Mouse (Mus musculus) intestine, postnatal 0 days (tissue): ENCODE measurements at regions not wholly inside any gene's neighbourhood (a gene's known extent, or its start where the extent isn't known, plus 50 kb on each side); places are given as distances from the start of the nearest gene placed in this dataset.

Experiments
- ATAC-seq: fragments of 200-750 bp; cut with Nextera tagmentation; 2 replicates; pipeline ENCODE4 v1.8.0; 2017; ENCODE audit warnings: mild to moderate bottlenecking, moderate TSS enrichment, moderate library complexity
- H3K27ac ChIP-seq: fragments of 300-500 bp; sonication (generic); 2 replicates; pipeline ENCODE4 v1.5.1; 2014; ENCODE audit warnings: mild to moderate bottlenecking, low read depth, low read length, moderate library complexity
- H3K27me3 ChIP-seq: fragments of 300-500 bp; sonication (generic); replicated peaks from 2 replicates; pipeline ENCODE4 v1.6.1; 2014; ENCODE audit warnings: low read length, mixed read lengths; ENCODE audit not compliant: control insufficient read depth, insufficient read depth
- H3K36me3 ChIP-seq: fragments of 300-500 bp; sonication (generic); 2 replicates; pipeline ENCODE4 v1.6.1; 2014; ENCODE audit warnings: mild to moderate bottlenecking, moderate library complexity; ENCODE audit not compliant: control insufficient read depth, insufficient read depth
- H3K4me1 ChIP-seq: fragments of 300-500 bp; sonication (generic); replicated peaks from 2 replicates; pipeline ENCODE4 v1.6.1; 2014; ENCODE audit warnings: antibody characterized with exemption, low read length, mixed read lengths; ENCODE audit not compliant: control insufficient read depth, insufficient read depth
- H3K4me2 ChIP-seq: fragments of 300-500 bp; sonication (generic); replicated peaks from 2 replicates; pipeline ENCODE4 v1.6.1; 2014; ENCODE audit warnings: low read depth, mild to moderate bottlenecking, moderate library complexity
- H3K4me3 ChIP-seq: fragments of 300-500 bp; sonication (generic); 2 replicates; pipeline ENCODE4 v1.5.1; 2014; ENCODE audit warnings: low read depth, low read length
- H3K9ac ChIP-seq: fragments of 300-500 bp; sonication (generic); 2 replicates; pipeline ENCODE4 v1.6.1; 2014; ENCODE audit warnings: mild to moderate bottlenecking, low read depth, low read length
- H3K9me3 ChIP-seq: fragments of 300-500 bp; sonication (generic); 2 replicates; pipeline ENCODE4 v1.6.1; 2016; ENCODE audit warnings: mixed run types; ENCODE audit not compliant: control insufficient read depth
- CTCF ChIP-seq: sonication (generic); IDR thresholded peaks from 2 replicates; pipeline ENCODE4 v1.5.1; 2016; ENCODE audit warnings: low read depth, mild to moderate bottlenecking, control low read depth, antibody characterized with exemption, moderate library complexity
- whole genome bisulfite sequencing: fragments of 180-500 bp; shearing (Covaris S2); extraction: QIAGEN DNeasy Blood & Tissue Kit; methylation state at CpG from one replicate; pipeline ENCODE4 v1.1.7; 2014; 5-methylcytosine and 5-hydroxymethylcytosine counted together

GRCm38 (mm10) chrX:140212644-140213361 is 129.3 kb upstream of the Frmpd3 start:
- H3K27me3 ChIP-seq, result no peaks in the 10 kb centered on the region
- ATAC-seq, result no peak
- 52% methylated on average over 3 of the region's 3 CpGs for WGBS
- H3K36me3 ChIP-seq, result no peaks in the 10 kb centered on the region
- TF ChIP-seq CTCF, result no peak
- no peaks in the 10 kb centered on the region for H3K4me1 ChIP-seq
- no peak overlapping the region for H3K4me2 ChIP-seq
- H3K4me3 ChIP-seq, result no peak overlapping the region
- H3K9ac ChIP-seq, result no peak overlapping the region
- no peak overlapping the region for H3K27ac ChIP-seq
- no peaks in the 10 kb centered on the region for H3K9me3 ChIP-seq

- no peak for ATAC-seq
- WGBS, result 64% methylated on average over 4 of the region's 4 CpGs
- TF ChIP-seq CTCF, result no peak
Observed at GRCm38 (mm10) chrX:140214198-140214849, 127.7 kb upstream of the Frmpd3 start.

GRCm38 (mm10) chrX:140255790-140256189 is 86.3 kb upstream of the Frmpd3 start:
- 76% methylated on average over 4 of the region's 4 CpGs for WGBS
- peak; percentile 50 for TF ChIP-seq CTCF
- ATAC-seq, result no peak

More at GRCm38 (mm10) chrX:140214198-140214849, 127.7 kb upstream of the Frmpd3 start:
- no peak overlapping the region for H3K27ac ChIP-seq
- H3K4me3 ChIP-seq, result no peak overlapping the region
- no peaks in the 10 kb centered on the region for H3K4me1 ChIP-seq
- no peaks in the 10 kb centered on the region for H3K36me3 ChIP-seq
- no peak overlapping the region for H3K9ac ChIP-seq
- H3K27me3 ChIP-seq, result no peaks in the 10 kb centered on the region
- no peaks in the 10 kb centered on the region for H3K9me3 ChIP-seq
- no peak overlapping the region for H3K4me2 ChIP-seq

GRCm38 (mm10) chrX:140269742-140270457 is 72.2 kb upstream of the Frmpd3 start:
- WGBS, result 62% methylated on average over 5 of the region's 5 CpGs
- no peak for ATAC-seq
- Histone ChIP-seq H3K9ac (no peak overlapping the region), H3K27me3 (no peaks in the 10 kb centered on the region), H3K4me3 (no peak overlapping the region), H3K4me2 (no peak overlapping the region), H3K36me3 (no peaks in the 10 kb centered on the region), H3K27ac (no peak overlapping the region), H3K4me1 (no peaks in the 10 kb centered on the region), H3K9me3 (no peaks in the 10 kb centered on the region)
- TF ChIP-seq CTCF, result no peak

More at GRCm38 (mm10) chrX:140255790-140256189, 86.3 kb upstream of the Frmpd3 start:
- Histone ChIP-seq H3K36me3 (no peaks in the 10 kb centered on the region), H3K27me3 (no peaks in the 10 kb centered on the region; the same call in 1 of the 2 replicates), H3K9me3 (no peaks in the 10 kb centered on the region), H3K4me3 (no peak overlapping the region), H3K4me1 (no peaks in the 10 kb centered on the region), H3K9ac (no peak overlapping the region), H3K4me2 (no peak overlapping the region), H3K27ac (no peak overlapping the region)

GRCm38 (mm10) chrX:140277327-140277947 is 64.6 kb upstream of the Frmpd3 start:
- Histone ChIP-seq H3K4me1 (no peaks in the 10 kb centered on the region), H3K27me3 (peaks cover 29% of the 10 kb centered on the region), H3K4me2 (peak overlapping the region; percentile 68), H3K36me3 (no peaks in the 10 kb centered on the region), H3K27ac (no peak overlapping the region), H3K9ac (no peak overlapping the region), H3K9me3 (no peaks in the 10 kb centered on the region), H3K4me3 (peak overlapping the region; percentile 41)
- no peak for ATAC-seq
- WGBS, result 23% methylated on average over 46 of the region's 54 CpGs
- TF ChIP-seq CTCF, result no peak
